Mouse (Mus musculus) heart, postnatal 36 days (tissue): ENCODE measurements at regions not wholly inside any gene's neighbourhood (a gene's known extent, or its start where the extent isn't known, plus 50 kb on each side); places are given as distances from the start of the nearest gene placed in this dataset.
"Not testable (repeated sequence)": the region's sequence is repeated elsewhere in the genome, so short reads cannot be mapped to it uniquely, and the experiment has no call there.

Experiments
- DNase-seq, 2 experiments: peaks; one replicate each; pipeline ENCODE4 v3.0.0; 2021 to 2022
- intact Hi-C: fragments of 180-260 bp; cut with DNase I; formaldehyde crosslinking; loops from one replicate; pipeline ENCODE4 v1.15.1; 2025

- DNase-seq: no peak
- intact Hi-C loops: no loop called here
Observed at GRCm38 (mm10) chr10:6262029-6262428, 339.8 kb upstream of the Rgs17 start.

- intact Hi-C loops: no loop called here
Observed at GRCm38 (mm10) chr10:6265662-6266061, 343.5 kb upstream of the Rgs17 start.

GRCm38 (mm10) chr10:6291388-6291787, 369.2 kb upstream of the Rgs17 start:
- DNase-seq: no peak
- intact Hi-C loops: no loop called here

More at GRCm38 (mm10) chr10:6265662-6266061, 343.5 kb upstream of the Rgs17 start:
- DNase-seq: no peak

- intact Hi-C loops: no loop called here
- no peak for DNase-seq
Observed at GRCm38 (mm10) chr10:6296621-6297020, 374.4 kb upstream of the Rgs17 start.

GRCm38 (mm10) chr10:6297796-6298195, 375.6 kb upstream of the Rgs17 start:
- DNase-seq: no peak
- intact Hi-C loops: no loop called here

- intact Hi-C loops: no loop called here
- DNase-seq: no peak
Observed at GRCm38 (mm10) chr10:6298682-6299081, 376.5 kb upstream of the Rgs17 start.

DNA sequence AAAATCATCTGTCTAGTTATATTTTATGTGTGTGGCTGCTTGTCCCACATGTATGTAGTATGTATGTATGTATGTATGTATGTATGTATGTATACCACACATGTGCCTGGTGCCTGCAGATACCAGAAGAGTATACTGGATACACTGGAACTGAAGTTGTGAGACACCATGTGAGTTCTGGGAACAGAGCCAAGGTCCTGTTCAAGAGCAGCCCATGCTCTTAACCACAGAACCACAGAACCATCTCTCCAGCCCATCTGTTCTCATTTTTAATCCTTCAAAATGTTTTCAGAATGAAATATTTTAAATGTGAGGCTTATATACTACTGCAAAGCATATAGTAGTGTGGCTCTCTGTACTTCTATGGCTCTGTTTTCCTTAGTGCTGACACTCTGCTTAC, 379.3 kb upstream of the Rgs17 start:
- no peak for DNase-seq
- intact Hi-C loops: no loop called here

DNA sequence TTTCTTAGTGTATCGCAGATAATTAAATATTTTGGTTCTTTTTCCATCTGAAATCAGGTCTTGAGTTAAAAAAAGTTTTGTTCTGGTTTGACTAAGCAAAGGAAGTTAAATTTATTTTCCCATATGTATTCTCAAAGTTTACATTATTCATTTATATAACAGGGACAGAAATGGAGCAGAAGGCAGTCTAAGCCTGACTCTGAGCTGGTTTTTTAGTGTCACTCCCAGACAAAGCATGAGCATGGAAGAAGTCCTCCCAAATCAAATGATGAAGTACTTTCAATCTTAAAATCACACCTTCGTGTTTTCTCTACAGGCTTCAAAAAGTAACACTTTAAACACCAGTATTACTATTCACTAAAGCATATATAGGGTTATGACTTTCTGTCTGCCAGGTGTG, 387.2 kb upstream of the Rgs17 start:
- intact Hi-C loops: no loop called here
- no peak for DNase-seq

DNA sequence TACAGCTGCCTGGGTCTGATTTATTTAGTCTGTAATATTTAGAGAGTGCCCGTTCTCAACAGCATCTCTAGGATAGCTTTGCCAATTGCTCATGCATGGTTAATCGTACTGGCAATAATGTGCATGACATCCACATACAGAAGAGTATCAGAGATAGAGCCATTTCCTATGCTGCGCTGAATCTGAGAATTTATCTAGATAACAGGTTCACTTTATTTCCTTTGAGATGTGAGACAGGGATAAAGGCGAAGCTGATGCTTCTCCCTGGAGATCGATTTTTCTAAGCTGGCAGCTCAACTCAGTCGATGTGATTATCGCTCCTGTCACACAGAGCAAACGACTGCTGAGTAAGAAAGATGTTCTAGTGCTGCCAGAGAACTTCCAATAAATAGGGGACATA, 416.7 kb upstream of the Oprm1 start:
- DNase-seq: no peak
- intact Hi-C loops: no loop called here

- intact Hi-C loops, DNase-seq: not testable (repeated sequence)
Observed at GRCm38 (mm10) chr10:6349216-6349615, 409.1 kb upstream of the Oprm1 start.

GRCm38 (mm10) chr10:6366182-6366581, 392.1 kb upstream of the Oprm1 start:
- DNase-seq: no peak
- intact Hi-C loops: no loop called here

GRCm38 (mm10) chr10:6371666-6372065, 386.6 kb upstream of the Oprm1 start:
- no peak for DNase-seq
- intact Hi-C loops: no loop called here

GRCm38 (mm10) chr10:6417336-6418105, 340.8 kb upstream of the Oprm1 start:
- peak; percentile 20 to 42 for DNase-seq
- intact Hi-C loops: not testable (repeated sequence)

GRCm38 (mm10) chr10:6418234-6418633, 340.1 kb upstream of the Oprm1 start:
- DNase-seq: peak in 1 of 2 experiments; percentile 24
- intact Hi-C loops: not testable (repeated sequence)

- DNase-seq: no peak
- intact Hi-C loops: no loop called here
Observed at GRCm38 (mm10) chr10:6465824-6466223, 292.5 kb upstream of the Oprm1 start.

GRCm38 (mm10) chr10:6480350-6480749, 278.0 kb upstream of the Oprm1 start:
- DNase-seq: peak in 1 of 2 experiments; percentile 31
- intact Hi-C loops: no loop called here

DNA sequence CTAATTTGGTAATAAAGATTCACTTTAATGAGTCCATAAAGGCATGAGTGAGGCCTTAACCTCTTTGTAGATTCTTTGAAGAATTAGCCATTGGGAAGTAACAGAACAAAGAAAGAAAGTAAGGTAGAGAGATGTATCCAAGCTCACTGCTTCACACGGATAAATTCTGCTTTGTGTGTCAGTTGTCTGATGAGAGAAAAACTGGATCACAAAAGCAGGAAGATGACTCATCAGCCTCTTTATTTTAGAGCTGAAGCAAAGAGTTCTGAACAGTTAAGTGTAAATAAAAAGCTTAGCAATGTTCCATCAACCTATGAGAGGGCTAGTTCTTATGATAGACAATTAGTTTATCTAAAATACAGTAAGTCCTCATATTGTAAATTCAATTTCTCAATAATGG, 269.7 kb upstream of the Oprm1 start:
- intact Hi-C loops: no loop called here

DNA sequence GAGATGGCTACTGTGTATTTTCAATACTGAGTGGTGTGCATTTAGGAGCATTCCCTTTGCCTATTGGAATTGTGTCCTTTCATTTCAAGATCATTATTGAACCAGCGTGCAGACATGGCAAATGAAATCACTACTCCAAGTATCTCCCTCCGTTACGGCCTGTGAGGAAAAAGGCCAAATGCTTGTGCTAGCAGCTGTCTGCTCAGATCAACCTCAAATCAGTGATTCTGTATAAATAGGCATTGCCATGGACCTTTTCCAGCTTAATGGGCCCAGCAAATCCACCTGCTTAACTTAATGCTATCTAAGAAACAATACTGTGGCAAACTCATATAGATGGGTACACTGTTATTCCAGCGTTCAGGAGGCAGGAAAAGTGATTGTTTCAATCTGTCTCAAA, 265.6 kb upstream of the Oprm1 start:
- DNase-seq: no peak
- intact Hi-C loops: no loop called here

More for the DNA sequence above, 269.7 kb upstream of the Oprm1 start:
- DNase-seq: no peak

DNA sequence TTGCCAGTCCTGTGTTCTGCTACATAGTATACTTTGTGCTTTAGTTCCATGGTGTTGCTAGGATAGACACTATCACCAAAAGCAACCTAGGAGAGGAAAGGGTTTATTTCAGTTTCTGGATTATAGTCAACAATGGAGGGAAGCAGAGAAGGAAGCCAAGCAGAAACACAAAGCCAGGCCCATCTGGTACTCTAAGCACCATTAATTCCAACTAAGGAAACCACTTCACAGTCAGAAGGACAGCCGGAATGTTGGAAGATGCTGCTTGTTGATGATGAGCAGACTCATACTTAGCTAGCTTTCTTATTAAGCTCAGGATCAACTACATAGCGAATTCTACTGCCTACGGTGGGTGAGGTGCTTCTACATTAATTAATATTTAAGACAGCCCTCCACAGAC, 263.2 kb upstream of the Oprm1 start:
- DNase-seq: no peak
- intact Hi-C loops: no loop called here

DNA sequence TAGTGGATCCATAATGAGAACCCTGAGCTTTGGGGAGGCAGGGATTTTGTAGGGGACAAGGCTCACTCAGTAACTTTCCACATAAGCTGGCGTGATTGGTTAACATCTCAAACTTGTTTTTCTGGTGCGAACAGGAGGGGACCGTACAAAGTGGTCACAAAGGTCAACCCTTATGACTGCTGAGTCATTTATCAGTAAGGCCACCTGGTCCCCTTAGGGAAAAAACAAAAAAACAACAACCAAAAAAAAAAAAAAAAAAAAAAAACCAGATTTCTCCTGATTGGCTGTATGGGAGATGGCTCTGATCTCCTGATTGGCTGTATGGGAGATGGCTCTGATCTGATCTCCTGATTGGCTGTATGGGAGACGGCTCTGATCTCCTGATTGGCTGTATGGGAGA, 244.0 kb upstream of the Oprm1 start:
- intact Hi-C loops: no loop called here

DNA sequence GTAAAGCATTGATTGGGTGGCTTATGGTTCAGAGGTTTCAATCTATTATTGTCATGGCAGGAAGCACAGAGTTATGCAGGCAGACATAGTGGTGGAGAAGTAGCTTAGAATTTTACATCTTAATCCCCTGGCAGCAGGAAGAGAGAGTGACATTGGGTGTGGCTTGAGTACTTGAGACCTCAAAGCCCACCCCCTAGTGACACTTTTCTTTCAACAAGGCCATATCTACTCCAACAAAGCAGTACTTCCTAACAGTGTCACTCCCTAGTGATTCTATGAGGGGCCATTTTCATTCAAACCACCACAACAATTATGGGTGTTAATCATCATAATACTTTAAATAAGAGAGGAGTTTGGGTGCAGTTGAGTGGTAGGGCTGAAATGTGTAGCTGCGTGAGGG, 195.8 kb upstream of the Oprm1 start:
- intact Hi-C loops: no loop called here
- no peak for DNase-seq

More for the DNA sequence above, 244.0 kb upstream of the Oprm1 start:
- DNase-seq: no peak

GRCm38 (mm10) chr10:6578616-6579015, 179.7 kb upstream of the Oprm1 start:
- intact Hi-C loops: no loop called here
- no peak for DNase-seq

DNA sequence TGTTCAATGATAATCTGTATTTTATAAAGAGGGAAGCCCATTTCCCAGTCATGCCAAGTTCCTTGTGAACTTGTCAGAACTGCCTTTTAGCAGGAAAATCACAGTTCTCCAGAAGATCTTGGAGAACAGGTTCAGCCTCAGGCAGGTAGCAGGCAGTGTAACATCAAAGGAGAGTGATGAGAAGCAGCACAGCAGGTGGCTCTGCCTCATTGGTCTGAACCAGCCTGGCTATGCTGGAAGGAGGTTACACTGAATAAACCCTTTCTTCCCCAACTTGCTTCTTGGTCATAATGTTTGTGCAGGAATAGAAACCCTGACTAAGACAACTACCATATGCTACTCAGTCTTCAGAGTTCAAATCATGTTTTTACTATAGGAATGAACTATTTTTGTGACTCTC, 172.5 kb upstream of the Oprm1 start:
- DNase-seq, intact Hi-C loops: not testable (repeated sequence)
